Mouse (Mus musculus): ENCODE data around the gene Osbpl10.
"Not testable (repeated sequence)": the region's sequence is repeated elsewhere in the genome, so short reads cannot be mapped to it uniquely, and the experiment has no call there.

Gene Osbpl10

GRCm38 (mm10) chr9:115229676-115230075, 251.3 kb downstream of the Osbpl10 start:
- DNase-seq = no peak

- DNase-seq = no peak
Observed at GRCm38 (mm10) chr9:115230141-115230540, 251.8 kb downstream of the Osbpl10 start.

- DNase-seq = no peak
Observed at GRCm38 (mm10) chr9:115231476-115231875, 253.1 kb downstream of the Osbpl10 start.

GRCm38 (mm10) chr9:115233721-115234120, 255.4 kb downstream of the Osbpl10 start:
- DNase-seq = no peak

GRCm38 (mm10) chr9:115234561-115234960, 256.2 kb downstream of the Osbpl10 start:
- no peak for DNase-seq

GRCm38 (mm10) chr9:115236352-115236841, 258.0 kb downstream of the Osbpl10 start:
- no peak for DNase-seq

- no peak for DNase-seq
Observed at GRCm38 (mm10) chr9:115237943-115238342, 259.6 kb downstream of the Osbpl10 start.

GRCm38 (mm10) chr9:115239861-115240260, 261.5 kb downstream of the Osbpl10 start:
- no peak for DNase-seq

- DNase-seq = no peak
Observed at GRCm38 (mm10) chr9:115243630-115244029, 265.3 kb downstream of the Osbpl10 start.

- no peak for DNase-seq
Observed at GRCm38 (mm10) chr9:115245092-115245491, 266.7 kb downstream of the Osbpl10 start.

- no peak for DNase-seq
Observed at GRCm38 (mm10) chr9:115249145-115249544, 270.8 kb downstream of the Osbpl10 start.

- no peak for DNase-seq
Observed at GRCm38 (mm10) chr9:115257733-115258286, 279.4 kb downstream of the Osbpl10 start.

- no peak for DNase-seq
Observed at GRCm38 (mm10) chr9:115259866-115260265, 281.5 kb downstream of the Osbpl10 start.

GRCm38 (mm10) chr9:115260464-115260863, 282.1 kb downstream of the Osbpl10 start:
- DNase-seq = no peak

- no peak for DNase-seq
Observed at GRCm38 (mm10) chr9:115261456-115261855, 283.1 kb downstream of the Osbpl10 start.

- no peak for DNase-seq
Observed at GRCm38 (mm10) chr9:115261896-115262295, 283.5 kb downstream of the Osbpl10 start.

GRCm38 (mm10) chr9:115271556-115271955, 293.2 kb downstream of the Osbpl10 start:
- DNase-seq = no peak

- DNase-seq = not testable (repeated sequence)
Observed at GRCm38 (mm10) chr9:115272451-115272850, 294.1 kb downstream of the Osbpl10 start.

GRCm38 (mm10) chr9:115273095-115273649, 294.8 kb downstream of the Osbpl10 start:
- DNase-seq = no peak

GRCm38 (mm10) chr9:115274806-115275205, 296.4 kb downstream of the Osbpl10 start:
- DNase-seq = no peak

GRCm38 (mm10) chr9:115278641-115279040, 300.3 kb downstream of the Osbpl10 start:
- no peak for DNase-seq

Measured in right cerebral cortex, postnatal 4 days (tissue).